In the genomic region with DNA sequence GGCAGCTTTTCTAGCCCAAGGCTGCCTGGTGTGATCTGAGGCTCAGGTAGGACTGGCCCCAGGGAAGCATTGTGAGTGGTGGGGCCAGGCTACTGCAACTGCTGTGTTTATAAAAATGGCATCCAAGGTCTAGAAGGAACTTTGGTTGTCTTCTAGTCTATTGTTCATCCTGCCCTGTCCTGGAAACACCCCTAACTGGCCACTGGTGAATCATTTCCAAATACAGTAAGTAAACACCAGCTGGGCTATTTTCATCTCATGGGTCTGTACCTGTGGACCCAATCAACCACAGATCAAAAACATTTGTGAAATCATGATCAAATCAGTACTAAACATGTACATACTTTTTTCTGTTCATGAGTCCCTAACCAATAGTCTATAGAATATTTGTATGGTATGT, we compare ENCODE assay signal across 20 mouse cellular contexts. TPM values are rescaled to one million over a fixed set of nuclear protein-coding genes. Genes with fewer than 3 reads are reported as not detected.
"Had no signal": no experiment of that assay in that cellular context is flagged by ENCODE, and none has a peak within 500 bp of the region (broad histone marks: within the 10 kb centered on the region; RNA-seq: fewer than 3 reads in every experiment).

No protein-coding gene starts in this region.

RNA-seq across cellular contexts. Expression of a gene that starts 8.8 kb away (rescaled TPM):
- polyA plus RNA-seq: cortical plate, adult 2 months; erythroblast, embryonic 14.5 days; forebrain, embryonic 13.5 days had no signal

RNA-seq across cellular contexts. Expression of a gene that starts 48.2 kb away (rescaled TPM):
- polyA plus RNA-seq: cerebellum, adult 2 months; cortical plate, adult 2 months; embryonic facial prominence, embryonic 10.5 days; embryonic facial prominence, embryonic 11.5 days; embryonic facial prominence, embryonic 12.5 days; embryonic facial prominence, embryonic 13.5 days; embryonic facial prominence, embryonic 14.5 days; embryonic facial prominence, embryonic 15.5 days; erythroblast, embryonic 14.5 days; forebrain, embryonic 10.5 days; forebrain, embryonic 11.5 days; forebrain, embryonic 12.5 days; forebrain, embryonic 13.5 days; forebrain, embryonic 14.5 days; forebrain, embryonic 15.5 days; forebrain, embryonic 16.5 days; forebrain, postnatal 0 days; frontal cortex, adult 2 months; gonadal fat pad, adult 2 months; heart, adult 2 months had no signal

RNA-seq across cellular contexts. Expression of a gene that starts 48.3 kb away (rescaled TPM):
- polyA plus RNA-seq: erythroblast, embryonic 14.5 days had no signal
